Mouse (Mus musculus) limb, embryonic 13.5 days (tissue): Measurements from ENCODE around the gene Icos. TPM values are rescaled to one million over a fixed set of nuclear protein-coding genes. Genes with fewer than 3 reads are reported as not detected.

ENCODE experiments used
- ATAC-seq: fragments of 200-750 bp; cut with Nextera tagmentation; 2 replicates; pipeline ENCODE4 v1.8.0; 2017; ENCODE audit warnings: low read depth, moderate number of reproducible peaks, moderate TSS enrichment; ENCODE audit not compliant: low FRiP score
- H3K27ac ChIP-seq: fragments of 300-500 bp; sonication (generic); 2 replicates; pipeline ENCODE4 v1.5.1; 2015; ENCODE audit warnings: inconsistent platforms, mild to moderate bottlenecking, moderate library complexity
- H3K27me3 ChIP-seq: fragments of 300-500 bp; sonication (generic); 2 replicates; pipeline ENCODE4 v1.6.1; 2015; ENCODE audit warnings: mild to moderate bottlenecking, inconsistent platforms
- H3K36me3 ChIP-seq: fragments of 300-500 bp; sonication (generic); 2 replicates; pipeline ENCODE4 v1.6.1; 2015; ENCODE audit warnings: inconsistent platforms, mild to moderate bottlenecking, moderate library complexity
- H3K4me1 ChIP-seq: fragments of 300-500 bp; sonication (generic); 2 replicates; pipeline ENCODE4 v1.6.1; 2015; ENCODE audit warnings: inconsistent platforms
- H3K4me2 ChIP-seq: fragments of 300-500 bp; sonication (generic); replicated peaks from 2 replicates; pipeline ENCODE4 v1.6.1; 2015; ENCODE audit warnings: inconsistent platforms, mild to moderate bottlenecking, moderate library complexity
- H3K4me3 ChIP-seq: fragments of 300-500 bp; sonication (generic); 2 replicates; pipeline ENCODE4 v1.5.1; 2015; ENCODE audit warnings: moderate library complexity, mild to moderate bottlenecking, inconsistent platforms
- H3K9ac ChIP-seq: fragments of 300-500 bp; sonication (generic); 2 replicates; pipeline ENCODE4 v1.6.1; 2015; ENCODE audit warnings: mild to moderate bottlenecking, inconsistent platforms
- H3K9me3 ChIP-seq: fragments of 300-500 bp; sonication (generic); 2 replicates; pipeline ENCODE4 v1.6.1; 2016; ENCODE audit warnings: inconsistent platforms
- WGBS: fragments of 180-500 bp; shearing (Covaris S2); methylation state at CpG from one replicate; pipeline ENCODE4 v1.1.7; 2015; 5-methylcytosine and 5-hydroxymethylcytosine counted together
- polyA plus RNA-seq: library from polyadenylated mRNA; unstranded; fragments of >200 nt; fragmentation: Nextera tagmentation; extraction: Ambion mirVana; gene quantifications from 2 replicates; pipeline ENCODE4 v1.2.1, GENCODE M21; 2015

Icos gene
- polyA plus RNA-seq, 1 experiment from 2014 or later, result 0.33 TPM

DNA sequence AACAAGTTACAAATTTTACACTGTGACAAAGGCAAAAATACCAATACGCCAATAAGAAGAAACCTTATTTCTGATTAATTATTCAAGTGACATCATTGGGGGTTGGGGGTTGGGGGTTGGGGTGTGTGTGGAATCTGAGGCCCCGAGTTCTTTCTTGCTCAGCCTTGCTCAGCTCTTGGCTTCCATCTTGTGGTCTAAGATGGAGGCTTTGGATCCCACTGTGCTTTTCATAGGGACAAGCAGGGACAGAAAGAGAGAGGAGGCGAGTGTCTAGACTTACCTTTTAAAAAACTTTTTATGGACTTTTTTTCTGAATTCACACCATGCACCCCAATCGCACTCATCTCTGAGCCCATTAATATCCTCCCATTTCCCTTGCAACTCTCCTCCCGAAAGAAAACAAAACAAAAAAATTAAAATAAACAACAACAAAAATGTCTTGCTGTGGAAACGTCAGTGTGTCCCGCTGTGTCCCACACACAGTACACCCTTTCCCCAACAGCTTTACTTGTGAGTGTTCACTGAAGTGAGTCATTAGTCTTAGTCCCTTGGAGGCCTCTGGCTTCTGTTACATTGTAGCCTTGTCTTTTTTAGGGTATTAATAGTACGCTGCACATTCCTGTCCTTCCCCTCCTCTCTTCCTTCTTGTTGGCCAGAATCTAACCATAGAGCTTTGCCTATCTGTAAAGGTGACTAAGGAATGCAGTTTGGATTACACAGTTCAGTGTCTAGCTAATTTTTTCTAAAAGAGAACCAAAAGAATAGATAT, 31.9 kb upstream of the Icos start:
- Histone ChIP-seq H3K36me3 (no peaks in the 10 kb centered on the region), H3K4me3 (no peak overlapping the region), H3K27me3 (no peaks in the 10 kb centered on the region), H3K4me2 (no peak overlapping the region), H3K4me1 (no peaks in the 10 kb centered on the region), H3K9me3 (no peaks in the 10 kb centered on the region), H3K27ac (no peak overlapping the region), H3K9ac (no peak overlapping the region)
- no peak for ATAC-seq
- 84% methylated on average over 8 of the region's 8 CpGs for WGBS

DNA sequence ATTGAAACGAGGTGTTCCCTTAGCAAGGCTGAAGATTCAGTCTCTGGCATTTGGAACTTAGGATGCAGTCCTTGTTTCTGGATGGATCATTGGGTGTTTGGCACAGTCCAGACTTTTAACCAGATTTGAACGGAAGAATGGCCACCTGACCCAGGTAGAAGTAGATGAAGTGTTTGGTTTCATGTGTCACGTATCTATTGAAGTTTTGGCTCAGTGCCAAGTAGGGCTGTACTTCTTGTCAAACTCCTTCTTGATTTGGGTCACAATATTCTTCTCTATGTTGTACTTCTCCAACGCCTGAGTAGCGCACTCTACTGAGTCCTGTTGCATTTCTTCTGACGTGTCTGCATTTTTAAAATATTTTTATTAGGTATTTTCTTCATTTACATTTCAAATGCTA, 29.6 kb upstream of the Icos start:
- ATAC-seq, result no peak
- Histone ChIP-seq H3K4me2 (no peak overlapping the region), H3K4me3 (no peak overlapping the region), H3K9me3 (no peaks in the 10 kb centered on the region), H3K27me3 (no peaks in the 10 kb centered on the region), H3K36me3 (no peaks in the 10 kb centered on the region), H3K4me1 (peaks cover 7% of the 10 kb centered on the region), H3K27ac (no peak overlapping the region), H3K9ac (no peak overlapping the region)
- WGBS, result 80% methylated on average over 6 of the region's 6 CpGs

DNA sequence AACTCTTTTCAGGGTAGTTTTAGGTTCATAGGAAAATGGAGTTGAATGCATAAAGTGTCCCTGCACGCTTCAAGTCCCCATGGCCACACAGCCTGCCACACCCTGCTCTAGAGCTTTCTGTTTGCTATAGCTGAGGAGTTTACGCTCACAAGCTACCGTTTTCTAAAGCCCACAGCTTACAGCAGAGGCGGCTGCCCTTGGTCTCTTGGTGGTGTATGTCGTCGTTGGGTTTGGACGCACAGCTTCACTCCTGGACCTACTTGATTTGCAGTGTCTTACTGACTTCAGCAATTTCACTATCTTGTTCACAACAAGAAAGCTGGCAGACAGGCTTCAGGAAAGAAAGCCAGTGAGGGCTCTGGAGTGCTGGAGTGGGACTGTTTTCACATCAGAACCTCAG, 24.8 kb upstream of the Icos start:
- no peak overlapping the region for H3K4me2 ChIP-seq
- no peaks in the 10 kb centered on the region for H3K27me3 ChIP-seq
- H3K4me1 ChIP-seq, result peaks cover 7% of the 10 kb centered on the region
- H3K9ac ChIP-seq, result no peak overlapping the region
- ATAC-seq, result no peak
- H3K9me3 ChIP-seq, result no peaks in the 10 kb centered on the region
- H3K4me3 ChIP-seq, result no peak overlapping the region
- 75% methylated on average over 7 of the region's 7 CpGs for WGBS
- no peaks in the 10 kb centered on the region for H3K36me3 ChIP-seq
- H3K27ac ChIP-seq, result no peak overlapping the region

DNA sequence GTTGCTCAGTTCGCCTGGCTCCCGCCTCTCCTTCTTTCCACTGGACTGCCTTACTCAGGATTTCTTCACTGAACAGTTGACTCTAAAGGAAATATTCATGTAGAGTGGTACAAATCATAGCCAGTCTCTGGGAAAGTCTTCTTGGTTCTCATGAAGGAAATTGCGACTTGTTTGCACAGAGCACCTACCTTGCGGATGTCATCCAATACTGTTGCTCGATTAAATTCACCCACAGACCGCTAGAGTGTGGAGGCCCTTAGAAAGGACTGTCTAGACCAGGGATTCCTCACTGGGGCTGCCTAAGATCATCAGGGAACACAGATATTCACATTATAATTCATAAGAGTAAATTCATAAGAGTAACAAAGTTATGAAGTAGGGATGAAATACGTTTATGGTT, 24.0 kb upstream of the Icos start:
- H3K9ac ChIP-seq, result no peak overlapping the region
- H3K4me2 ChIP-seq, result no peak overlapping the region
- no peak for ATAC-seq
- no peaks in the 10 kb centered on the region for H3K36me3 ChIP-seq
- no peak overlapping the region for H3K27ac ChIP-seq
- H3K27me3 ChIP-seq, result no peaks in the 10 kb centered on the region
- no peak overlapping the region for H3K4me3 ChIP-seq
- H3K9me3 ChIP-seq, result no peaks in the 10 kb centered on the region
- WGBS, result 85% methylated on average over 7 of the region's 7 CpGs
- H3K4me1 ChIP-seq, result peaks cover 7% of the 10 kb centered on the region

DNA sequence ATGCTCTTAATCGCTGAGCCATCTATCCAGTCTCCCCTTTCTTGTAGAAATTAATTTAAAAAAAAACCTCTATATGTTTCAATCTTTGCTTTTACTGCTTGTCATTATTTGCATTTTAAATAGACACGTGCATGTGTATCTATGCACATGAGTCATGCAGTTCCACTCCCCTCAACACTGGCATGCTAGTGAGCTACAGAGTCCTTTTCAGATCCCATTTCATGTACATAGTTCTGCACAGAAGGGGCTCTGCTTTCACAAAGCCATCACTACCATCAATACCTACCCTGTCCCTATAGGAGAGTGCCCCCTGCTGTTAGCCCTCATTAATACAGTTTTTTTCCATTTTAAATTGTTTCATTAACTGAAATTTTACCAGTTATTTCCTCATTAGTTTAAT, 23.0 kb upstream of the Icos start:
- H3K9ac ChIP-seq, result no peak overlapping the region
- no peaks in the 10 kb centered on the region for H3K27me3 ChIP-seq
- H3K9me3 ChIP-seq, result no peaks in the 10 kb centered on the region
- no peak overlapping the region for H3K4me3 ChIP-seq
- no peak overlapping the region for H3K4me2 ChIP-seq
- H3K36me3 ChIP-seq, result no peaks in the 10 kb centered on the region
- no peak for ATAC-seq
- WGBS, result 64% methylated on average over 2 of the region's 2 CpGs
- peaks cover 7% of the 10 kb centered on the region for H3K4me1 ChIP-seq
- no peak overlapping the region for H3K27ac ChIP-seq

DNA sequence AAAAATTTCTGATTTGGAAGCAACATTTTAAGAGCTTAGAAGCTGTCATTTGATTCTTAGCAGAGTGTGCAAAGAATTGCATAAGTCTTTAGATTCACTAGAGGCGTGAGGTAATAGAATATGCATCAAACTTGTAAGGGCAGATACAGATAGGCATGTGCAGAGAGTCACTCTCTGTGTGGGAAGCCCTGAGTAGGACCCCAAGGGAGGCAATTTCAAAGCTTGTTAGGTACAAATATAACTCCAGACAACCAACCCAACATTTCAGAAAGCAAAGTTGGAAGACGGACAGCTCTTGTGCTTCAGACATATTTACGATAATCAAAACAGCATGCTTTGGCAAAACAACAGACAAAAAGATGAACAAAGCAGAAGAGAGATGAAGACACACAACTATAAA, 22.5 kb upstream of the Icos start:
- Histone ChIP-seq H3K9me3 (no peaks in the 10 kb centered on the region), H3K9ac (no peak overlapping the region), H3K27ac (no peak overlapping the region), H3K4me2 (no peak overlapping the region), H3K4me1 (peaks cover 7% of the 10 kb centered on the region), H3K27me3 (no peaks in the 10 kb centered on the region), H3K4me3 (no peak overlapping the region), H3K36me3 (no peaks in the 10 kb centered on the region)
- WGBS, result 87% methylated on average over 3 of the region's 3 CpGs
- no peak for ATAC-seq

DNA sequence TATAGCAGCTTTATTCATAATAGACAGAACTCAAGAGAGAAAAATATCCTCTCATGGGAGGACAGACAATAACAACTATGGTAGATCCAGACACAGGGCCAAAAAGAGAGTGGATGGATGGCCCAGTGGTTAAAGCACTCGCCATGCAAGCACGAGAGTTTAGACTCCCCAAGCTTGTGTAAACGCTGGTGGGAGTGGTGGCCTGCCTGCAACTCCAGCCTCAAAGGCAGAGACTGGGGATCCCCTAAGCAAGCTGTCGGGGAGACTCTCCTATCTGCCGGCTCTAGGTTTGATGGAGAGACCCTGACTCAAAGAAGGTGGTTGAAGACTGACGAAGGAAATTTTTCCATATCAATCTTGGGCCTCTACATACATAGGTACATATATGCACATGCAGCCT, 21.5 kb upstream of the Icos start:
- Histone ChIP-seq H3K4me2 (no peak overlapping the region), H3K9ac (no peak overlapping the region), H3K36me3 (no peaks in the 10 kb centered on the region), H3K27me3 (no peaks in the 10 kb centered on the region), H3K9me3 (no peaks in the 10 kb centered on the region), H3K4me3 (no peak overlapping the region), H3K4me1 (peaks cover 7% of the 10 kb centered on the region), H3K27ac (no peak overlapping the region)
- 78% methylated on average over 6 of the region's 6 CpGs for WGBS
- ATAC-seq, result no peak

DNA sequence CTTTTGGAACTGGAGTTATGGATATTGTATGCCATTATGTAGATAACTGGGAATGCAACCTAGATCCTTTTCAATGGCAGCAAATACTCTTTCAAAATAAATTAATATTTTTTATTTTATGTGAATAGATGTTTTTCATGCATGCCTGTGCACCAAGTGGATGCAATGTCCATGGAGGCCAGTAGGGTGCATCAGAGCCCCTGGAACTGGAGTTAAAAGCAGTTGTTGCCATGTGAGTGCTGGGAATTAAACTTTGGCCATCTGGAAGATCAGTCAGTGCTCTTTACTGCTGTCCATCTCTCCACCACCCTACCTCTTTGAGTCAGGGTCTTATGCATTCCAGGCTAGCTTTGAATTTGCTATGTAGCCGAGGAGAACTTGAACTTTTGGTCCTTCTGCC, 19.4 kb upstream of the Icos start:
- Histone ChIP-seq H3K27ac (no peak overlapping the region), H3K36me3 (no peaks in the 10 kb centered on the region), H3K4me2 (no peak overlapping the region), H3K27me3 (no peaks in the 10 kb centered on the region), H3K9ac (no peak overlapping the region), H3K4me3 (no peak overlapping the region), H3K4me1 (no peaks in the 10 kb centered on the region), H3K9me3 (no peaks in the 10 kb centered on the region)
- ATAC-seq, result no peak
- WGBS, result 91% methylated on average over 1 of the region's 1 CpGs

DNA sequence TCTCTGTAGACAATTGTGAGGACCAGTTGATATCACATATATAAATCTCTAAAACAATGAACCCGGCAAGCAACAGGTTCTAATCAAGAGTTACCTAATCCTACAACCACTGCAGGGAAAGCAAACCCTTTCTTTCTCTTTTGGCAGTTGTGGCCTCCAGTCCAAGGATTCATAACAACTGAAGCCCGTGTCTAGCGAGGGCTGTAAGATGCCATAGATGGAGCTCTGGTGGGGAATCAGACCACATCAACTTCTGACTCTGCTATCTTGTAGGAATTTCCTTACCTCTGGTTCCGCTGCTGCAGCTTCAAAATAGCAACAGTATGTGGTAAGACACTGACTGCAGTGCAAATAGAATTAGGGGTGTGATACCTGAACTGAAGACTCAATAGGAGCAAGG, 18.5 kb upstream of the Icos start:
- Histone ChIP-seq H3K9ac (no peak overlapping the region), H3K9me3 (no peaks in the 10 kb centered on the region), H3K27ac (no peak overlapping the region), H3K27me3 (no peaks in the 10 kb centered on the region), H3K4me1 (no peaks in the 10 kb centered on the region), H3K4me3 (no peak overlapping the region), H3K4me2 (no peak overlapping the region), H3K36me3 (no peaks in the 10 kb centered on the region)
- ATAC-seq, result no peak
- 81% methylated on average over 4 of the region's 4 CpGs for WGBS

DNA sequence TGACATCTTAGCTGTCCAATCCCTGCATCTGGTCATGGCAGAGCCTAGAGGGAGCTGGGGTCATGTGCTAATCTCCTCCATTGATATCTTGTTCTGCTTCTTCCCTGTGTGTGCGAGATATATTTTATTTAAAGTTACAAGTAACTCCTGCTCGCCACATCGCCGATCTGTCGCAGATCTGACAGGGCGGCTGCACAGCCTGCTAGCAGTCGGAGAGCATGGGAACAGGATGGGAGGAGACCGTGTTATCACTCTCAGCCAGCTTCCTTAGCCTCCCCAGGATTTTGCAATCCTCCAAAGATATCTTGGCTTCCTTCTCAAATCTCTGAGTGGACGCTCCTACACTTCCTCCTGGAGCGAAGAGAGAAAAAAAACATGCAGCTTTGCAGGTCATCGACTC, 17.3 kb upstream of the Icos start:
- Histone ChIP-seq H3K4me3 (no peak overlapping the region), H3K27me3 (no peaks in the 10 kb centered on the region), H3K4me2 (no peak overlapping the region), H3K27ac (no peak overlapping the region), H3K36me3 (no peaks in the 10 kb centered on the region), H3K9ac (no peak overlapping the region), H3K4me1 (no peaks in the 10 kb centered on the region), H3K9me3 (no peaks in the 10 kb centered on the region)
- no peak for ATAC-seq
- 89% methylated on average over 11 of the region's 11 CpGs for WGBS

DNA sequence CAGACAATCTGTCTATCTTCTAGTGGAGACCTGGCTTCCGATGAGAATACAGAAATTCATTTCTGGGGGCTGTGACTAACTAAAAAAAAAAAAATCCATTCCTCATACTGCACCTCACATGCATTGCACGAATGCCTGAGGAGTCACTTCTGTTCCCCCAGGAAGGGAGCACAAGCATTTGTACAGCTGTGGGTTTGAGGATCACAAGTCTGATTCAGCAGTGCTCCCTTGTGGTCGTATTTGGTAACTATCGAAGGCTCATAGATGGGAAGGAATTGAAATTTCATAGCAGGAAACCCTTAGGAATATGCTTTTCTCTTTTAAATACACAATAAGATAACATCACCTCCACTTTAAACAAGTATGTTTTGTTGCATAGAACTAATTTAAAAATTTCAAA, 16.6 kb upstream of the Icos start:
- Histone ChIP-seq H3K4me1 (no peaks in the 10 kb centered on the region), H3K4me3 (no peak overlapping the region), H3K36me3 (no peaks in the 10 kb centered on the region), H3K27ac (no peak overlapping the region), H3K9ac (no peak overlapping the region), H3K4me2 (no peak overlapping the region), H3K9me3 (no peaks in the 10 kb centered on the region), H3K27me3 (no peaks in the 10 kb centered on the region)
- 22% methylated on average over 4 of the region's 4 CpGs for WGBS
- peak; percentile 66; the same call in 1 of the 2 replicates for ATAC-seq

DNA sequence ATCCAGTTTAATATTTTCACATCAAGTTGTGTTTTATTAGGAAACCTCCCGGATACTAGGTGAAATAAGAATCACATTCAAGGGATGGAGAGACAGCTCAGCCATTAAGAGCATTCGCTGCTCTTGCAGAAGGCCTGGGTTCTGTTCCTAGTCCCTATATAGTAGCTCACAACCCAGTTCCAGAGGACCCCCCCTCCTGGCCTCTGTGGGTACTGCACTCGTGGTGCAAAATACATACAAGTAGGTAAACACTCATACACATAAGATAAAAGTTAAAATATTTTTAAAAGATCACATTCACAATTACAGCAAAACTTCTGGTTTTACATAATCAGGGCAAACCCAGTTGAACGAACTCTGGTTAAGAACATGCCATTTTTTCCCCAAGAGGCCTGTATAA, 15.6 kb upstream of the Icos start:
- H3K36me3 ChIP-seq, result no peaks in the 10 kb centered on the region
- H3K4me1 ChIP-seq, result no peaks in the 10 kb centered on the region
- 88% methylated on average over 4 of the region's 4 CpGs for WGBS
- H3K27me3 ChIP-seq, result no peaks in the 10 kb centered on the region
- no peak overlapping the region for H3K27ac ChIP-seq
- H3K4me3 ChIP-seq, result no peak overlapping the region
- no peaks in the 10 kb centered on the region for H3K9me3 ChIP-seq
- no peak overlapping the region for H3K9ac ChIP-seq
- no peak overlapping the region for H3K4me2 ChIP-seq
- ATAC-seq, result no peak

DNA sequence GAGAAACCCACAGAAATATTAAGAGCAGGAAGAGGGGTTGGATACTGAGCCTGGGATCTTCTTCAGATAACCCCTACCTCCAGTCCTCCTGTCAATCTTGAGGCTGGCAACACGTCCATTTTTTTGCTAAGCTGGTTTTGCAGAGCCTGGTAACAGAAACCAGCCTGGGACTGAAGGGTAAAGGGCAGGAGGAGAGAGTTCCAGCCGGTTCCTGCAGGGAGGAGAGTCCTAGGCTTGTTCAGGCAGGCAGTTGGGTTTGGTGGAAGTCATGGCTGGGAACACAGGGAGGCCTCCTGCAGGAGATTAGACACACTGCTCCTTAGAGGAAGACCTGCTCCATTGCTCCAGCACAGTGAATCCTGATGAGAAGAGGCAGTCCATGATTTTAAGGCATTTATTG, 10.2 kb upstream of the Icos start:
- Histone ChIP-seq H3K4me1 (no peaks in the 10 kb centered on the region), H3K27me3 (no peaks in the 10 kb centered on the region), H3K27ac (no peak overlapping the region), H3K9me3 (no peaks in the 10 kb centered on the region), H3K4me3 (no peak overlapping the region), H3K9ac (no peak overlapping the region), H3K4me2 (no peak overlapping the region), H3K36me3 (no peaks in the 10 kb centered on the region)
- no peak for ATAC-seq
- WGBS, result 41% methylated on average over 2 of the region's 2 CpGs
